Mouse (Mus musculus) G1E (cell line): Measurements from ENCODE around the gene Rps27a.

Source experiments
- CTCF ChIP-seq: IDR thresholded peaks from 2 replicates; pipeline ENCODE4 v1.5.1; 2012; ENCODE audit warnings: low read depth, low read length, inconsistent platforms, mixed read lengths
- GATA1 ChIP-seq: IDR thresholded peaks from 2 replicates; pipeline ENCODE4 v1.6.1; 2012; ENCODE audit warnings: borderline replicate concordance, low read length, inconsistent platforms, mixed read lengths
- GATA2 ChIP-seq: IDR thresholded peaks from 2 replicates; pipeline ENCODE4 v1.6.1; 2012; ENCODE audit warnings: low read depth, low read length, inconsistent platforms, borderline replicate concordance
- POLR2AphosphoS5 ChIP-seq: IDR thresholded peaks from 2 replicates; pipeline ENCODE4 v1.6.1; 2012; ENCODE audit warnings: low read depth, low read length, inconsistent platforms; ENCODE audit not compliant: insufficient replicate concordance
- TAL1 ChIP-seq: conservative IDR thresholded peaks from 2 replicates; pipeline ENCODE4 v1.6.1; 2012; ENCODE audit warnings: low read depth, low read length, inconsistent platforms, mixed read lengths

- TF ChIP-seq CTCF (no peak), TAL1 (no peak), GATA1 (no peak), POLR2AphosphoS5 (no peak), GATA2 (no peak)
Observed at GRCm38 (mm10) chr11:29572656-29573055, 24.7 kb upstream of the Rps27a start.
